Mouse (Mus musculus): Measurements from ENCODE around the gene Tmem140. TPM values are rescaled to one million over a fixed set of nuclear protein-coding genes. Genes with fewer than 3 reads are reported as not detected.

Tmem140 gene
- polyA plus RNA-seq, 1 experiment from 2014 or later = 0.65 TPM

- peak overlapping the region; percentile 72 for H3K4me2 ChIP-seq (ENCODE audit: low read length)
- no peaks in the 10 kb centered on the region for H3K9me3 ChIP-seq (replicated peaks; ENCODE audit: control insufficient read depth, low read length)
- H3K27me3 ChIP-seq (replicated peaks; ENCODE audit: control insufficient read depth, insufficient read depth, low read length) = no peaks in the 10 kb centered on the region
- ATAC-seq (no peak), DNase-seq (ENCODE audit: low spot score) (no peak)
- H3K9ac ChIP-seq (ENCODE audit: low read length) = peak overlapping the region; percentile 75
- peaks cover 9% of the 10 kb centered on the region for H3K4me1 ChIP-seq (ENCODE audit: control insufficient read depth, insufficient read depth, low read length)
- peak overlapping the region; percentile 69 for H3K4me3 ChIP-seq (ENCODE audit: low read depth, low read length)
- whole genome bisulfite sequencing = 48% methylated on average over 8 of the region's 8 CpGs
- peaks cover 27% of the 10 kb centered on the region for H3K36me3 ChIP-seq (ENCODE audit: control insufficient read depth, insufficient read depth, low read length)
- H3K27ac ChIP-seq (ENCODE audit: low read depth, low read length) = no peak overlapping the region
These were observed 46.8 kb downstream of the Tmem140 start for GRCm38 (mm10) chr6:34909631-34910345.

- Histone ChIP-seq H3K9ac (ENCODE audit: low read length) (peak within 1 kb of the TSS; percentile 75), H3K27me3 (replicated peaks; ENCODE audit: control insufficient read depth, insufficient read depth, low read length) (no peaks in the 10 kb centered on the region), H3K9me3 (replicated peaks; ENCODE audit: control insufficient read depth, low read length) (no peaks in the 10 kb centered on the region), H3K36me3 (ENCODE audit: control insufficient read depth, insufficient read depth, low read length) (peaks cover 25% of the 10 kb centered on the region), H3K4me1 (ENCODE audit: control insufficient read depth, insufficient read depth, low read length) (peaks cover 9% of the 10 kb centered on the region), H3K4me3 (ENCODE audit: low read depth, low read length) (peak within 1 kb of the TSS; percentile 69), H3K27ac (ENCODE audit: low read depth, low read length) (peak within 1 kb of the TSS; percentile 76), H3K4me2 (ENCODE audit: low read length) (peak within 1 kb of the TSS; percentile 72)
- WGBS = under 1% methylated on average over 63 of the region's 64 CpGs
- ATAC-seq (peak; percentile 94), DNase-seq (ENCODE audit: low spot score) (peak; percentile 93)
These were observed 47.6 kb downstream of the Tmem140 start, which contains the start of gene Wdr91 for GRCm38 (mm10) chr6:34910371-34911219. TSS of gene Wdr91 (minus strand) at chr6:34910876.

GRCm38 (mm10) chr6:34913341-34914040, 50.5 kb downstream of the Tmem140 start:
- WGBS = 86% methylated on average over 13 of the region's 13 CpGs
- H3K9me3 ChIP-seq (replicated peaks; ENCODE audit: control insufficient read depth, low read length) = no peaks in the 10 kb centered on the region
- no peak overlapping the region for H3K4me3 ChIP-seq (ENCODE audit: low read depth, low read length)
- peaks cover 9% of the 10 kb centered on the region for H3K4me1 ChIP-seq (ENCODE audit: control insufficient read depth, insufficient read depth, low read length)
- H3K27me3 ChIP-seq (replicated peaks; ENCODE audit: control insufficient read depth, insufficient read depth, low read length) = no peaks in the 10 kb centered on the region
- H3K4me2 ChIP-seq (ENCODE audit: low read length) = no peak overlapping the region
- no peak overlapping the region for H3K9ac ChIP-seq (ENCODE audit: low read length)
- DNase-seq (ENCODE audit: low spot score) (no peak), ATAC-seq (no peak)
- no peak overlapping the region for H3K27ac ChIP-seq (ENCODE audit: low read depth, low read length)
- no peaks in the 10 kb centered on the region for H3K36me3 ChIP-seq (ENCODE audit: control insufficient read depth, insufficient read depth, low read length)

GRCm38 (mm10) chr6:34914462-34914861, 51.5 kb downstream of the Tmem140 start:
- peaks cover 7% of the 10 kb centered on the region for H3K4me1 ChIP-seq (ENCODE audit: control insufficient read depth, insufficient read depth, low read length)
- no peak overlapping the region for H3K9ac ChIP-seq (ENCODE audit: low read length)
- no peak overlapping the region for H3K4me2 ChIP-seq (ENCODE audit: low read length)
- no peak overlapping the region for H3K4me3 ChIP-seq (ENCODE audit: low read depth, low read length)
- H3K27ac ChIP-seq (ENCODE audit: low read depth, low read length) = no peak overlapping the region
- H3K27me3 ChIP-seq (replicated peaks; ENCODE audit: control insufficient read depth, insufficient read depth, low read length) = no peaks in the 10 kb centered on the region
- WGBS = 85% methylated on average over 3 of the region's 3 CpGs
- no peak for ATAC-seq
- DNase-seq (ENCODE audit: low spot score) = no peak
- H3K9me3 ChIP-seq (replicated peaks; ENCODE audit: control insufficient read depth, low read length) = no peaks in the 10 kb centered on the region
- H3K36me3 ChIP-seq (ENCODE audit: control insufficient read depth, insufficient read depth, low read length) = no peaks in the 10 kb centered on the region

GRCm38 (mm10) chr6:34919146-34919545, 56.2 kb downstream of the Tmem140 start:
- Histone ChIP-seq H3K4me1 (ENCODE audit: control insufficient read depth, insufficient read depth, low read length) (no peaks in the 10 kb centered on the region), H3K36me3 (ENCODE audit: control insufficient read depth, insufficient read depth, low read length) (no peaks in the 10 kb centered on the region), H3K9me3 (replicated peaks; ENCODE audit: control insufficient read depth, low read length) (no peaks in the 10 kb centered on the region), H3K27me3 (replicated peaks; ENCODE audit: control insufficient read depth, insufficient read depth, low read length) (no peaks in the 10 kb centered on the region), H3K4me3 (ENCODE audit: low read depth, low read length) (no peak overlapping the region), H3K9ac (ENCODE audit: low read length) (no peak overlapping the region), H3K4me2 (ENCODE audit: low read length) (no peak overlapping the region), H3K27ac (ENCODE audit: low read depth, low read length) (no peak overlapping the region)
- 85% methylated on average over 7 of the region's 7 CpGs for WGBS
- DNase-seq (ENCODE audit: low spot score) = no peak
- no peak for ATAC-seq

GRCm38 (mm10) chr6:34919956-34920355, 57.0 kb downstream of the Tmem140 start, which contains the start of gene Stra8:
TSS of gene Stra8 (plus strand) at chr6:34920163.
- H3K36me3 ChIP-seq (ENCODE audit: control insufficient read depth, insufficient read depth, low read length) = no peaks in the 10 kb centered on the region
- H3K4me1 ChIP-seq (ENCODE audit: control insufficient read depth, insufficient read depth, low read length) = no peaks in the 10 kb centered on the region
- H3K27ac ChIP-seq (ENCODE audit: low read depth, low read length) = no peak within 1 kb of the TSS
- H3K27me3 ChIP-seq (replicated peaks; ENCODE audit: control insufficient read depth, insufficient read depth, low read length) = no peaks in the 10 kb centered on the region
- no peak for ATAC-seq
- H3K4me3 ChIP-seq (ENCODE audit: low read depth, low read length) = no peak within 1 kb of the TSS
- H3K9ac ChIP-seq (ENCODE audit: low read length) = no peak within 1 kb of the TSS
- 50% methylated on average over 10 of the region's 10 CpGs for WGBS
- H3K9me3 ChIP-seq (replicated peaks; ENCODE audit: control insufficient read depth, low read length) = no peaks in the 10 kb centered on the region
- no peak within 1 kb of the TSS for H3K4me2 ChIP-seq (ENCODE audit: low read length)
- DNase-seq (ENCODE audit: low spot score) = no peak

GRCm38 (mm10) chr6:34920631-34921030, 57.7 kb downstream of the Tmem140 start:
- Histone ChIP-seq H3K27ac (ENCODE audit: low read depth, low read length) (no peak overlapping the region), H3K4me3 (ENCODE audit: low read depth, low read length) (no peak overlapping the region), H3K4me2 (ENCODE audit: low read length) (no peak overlapping the region), H3K9me3 (replicated peaks; ENCODE audit: control insufficient read depth, low read length) (no peaks in the 10 kb centered on the region), H3K4me1 (ENCODE audit: control insufficient read depth, insufficient read depth, low read length) (no peaks in the 10 kb centered on the region), H3K27me3 (replicated peaks; ENCODE audit: control insufficient read depth, insufficient read depth, low read length) (no peaks in the 10 kb centered on the region), H3K9ac (ENCODE audit: low read length) (no peak overlapping the region), H3K36me3 (ENCODE audit: control insufficient read depth, insufficient read depth, low read length) (no peaks in the 10 kb centered on the region)
- DNase-seq (ENCODE audit: low spot score) (no peak), ATAC-seq (no peak)
- 93% methylated on average over 12 of the region's 12 CpGs for whole genome bisulfite sequencing

DNA sequence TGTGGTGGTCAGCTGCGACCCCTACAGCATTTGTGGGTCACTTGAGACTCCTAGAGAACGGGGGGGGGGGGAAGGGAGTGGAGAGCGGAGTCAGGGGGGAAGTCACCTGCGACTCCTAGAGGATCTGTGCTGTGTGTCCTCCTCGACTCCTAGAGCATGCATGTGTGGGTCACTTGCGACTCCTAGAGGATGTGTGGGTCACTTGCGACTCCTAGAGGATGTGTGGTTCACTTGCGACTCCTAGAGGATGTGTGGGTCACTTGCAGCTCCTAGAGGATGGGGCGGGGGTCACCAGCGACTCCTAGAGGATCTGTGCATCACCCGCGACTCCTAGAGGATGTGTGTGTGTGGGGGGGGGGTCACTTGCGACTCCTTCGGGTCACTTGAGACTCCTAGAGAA, 59.0 kb downstream of the Tmem140 start:
- ATAC-seq (no peak), DNase-seq (ENCODE audit: low spot score) (peak; percentile 11)
- Histone ChIP-seq H3K4me1 (ENCODE audit: control insufficient read depth, insufficient read depth, low read length) (no peaks in the 10 kb centered on the region), H3K27me3 (replicated peaks; ENCODE audit: control insufficient read depth, insufficient read depth, low read length) (no peaks in the 10 kb centered on the region), H3K27ac (ENCODE audit: low read depth, low read length) (no peak overlapping the region), H3K4me2 (ENCODE audit: low read length) (no peak overlapping the region), H3K4me3 (ENCODE audit: low read depth, low read length) (no peak overlapping the region), H3K9ac (ENCODE audit: low read length) (no peak overlapping the region), H3K9me3 (replicated peaks; ENCODE audit: control insufficient read depth, low read length) (no peaks in the 10 kb centered on the region), H3K36me3 (ENCODE audit: control insufficient read depth, insufficient read depth, low read length) (no peaks in the 10 kb centered on the region)
- WGBS = 59% methylated on average over 14 of the region's 14 CpGs
